Mouse (Mus musculus): Measurements from ENCODE around the gene Relt. TPM values are rescaled to one million over a fixed set of nuclear protein-coding genes. Genes with fewer than 3 reads are reported as not detected.

Gene Relt
- total RNA-seq (2014; fragmentation: Nextera tagmentation) (8.0 and 10.9 TPM in 2 replicates), total RNA-seq (2017) (5.2 and 6.4 TPM in 2 replicates)

- peak; percentile 85 for ATAC-seq (replicated peaks; ENCODE audit: low FRiP score, low TSS enrichment, poor library complexity, severe bottlenecking)
Observed at GRCm38 (mm10) chr7:100862828-100863638, at the start of gene Relt. TSS of gene Relt (minus strand) at chr7:100863446.

DNA sequence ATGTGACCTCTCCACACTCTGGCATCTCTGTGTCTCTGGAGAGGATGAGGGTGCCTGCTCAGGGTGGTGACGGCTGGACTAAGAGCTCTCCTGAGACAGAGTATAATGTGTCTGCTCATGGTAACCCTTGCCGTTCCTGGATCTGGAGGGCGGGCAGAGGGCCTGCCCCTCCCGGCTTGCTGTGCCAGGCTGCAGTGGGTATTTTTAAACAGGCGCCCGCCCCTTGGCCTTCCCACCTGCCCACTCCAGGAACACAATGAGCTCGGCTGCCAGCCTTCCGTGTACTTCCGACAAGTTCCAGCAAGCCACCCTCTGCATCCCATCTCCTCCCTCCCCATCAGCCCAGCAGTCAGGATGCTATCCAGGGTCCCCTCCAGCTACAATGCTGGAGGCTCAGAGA is 48.5 kb upstream of the Relt start:
- ATAC-seq (replicated peaks; ENCODE audit: low FRiP score, low TSS enrichment, poor library complexity, severe bottlenecking): no peak

GRCm38 (mm10) chr7:100911246-100911770 is 48.1 kb upstream of the Relt start:
- no peak for ATAC-seq (replicated peaks; ENCODE audit: low FRiP score, low TSS enrichment, poor library complexity, severe bottlenecking)

DNA sequence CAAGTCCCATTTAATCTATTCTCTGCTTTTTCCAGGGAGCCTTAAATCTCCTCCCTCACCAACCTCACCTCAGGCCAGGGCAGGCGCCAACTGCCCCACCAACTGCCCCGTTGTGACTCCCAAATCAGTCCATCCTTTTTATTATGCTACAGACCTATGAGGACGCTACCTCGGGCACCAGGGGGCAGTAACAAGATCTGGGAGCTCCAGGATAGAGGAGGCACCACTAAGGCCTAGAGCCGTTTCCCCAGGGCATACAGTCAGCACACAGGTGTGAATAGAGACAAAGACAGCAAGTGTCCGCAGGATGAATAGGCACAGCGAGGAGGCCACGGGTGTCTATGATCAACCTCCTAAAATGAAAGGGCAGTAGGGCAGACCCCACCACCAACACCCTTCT is 45.3 kb upstream of the Relt start:
- no peak for ATAC-seq (replicated peaks; ENCODE audit: low FRiP score, low TSS enrichment, poor library complexity, severe bottlenecking)

DNA sequence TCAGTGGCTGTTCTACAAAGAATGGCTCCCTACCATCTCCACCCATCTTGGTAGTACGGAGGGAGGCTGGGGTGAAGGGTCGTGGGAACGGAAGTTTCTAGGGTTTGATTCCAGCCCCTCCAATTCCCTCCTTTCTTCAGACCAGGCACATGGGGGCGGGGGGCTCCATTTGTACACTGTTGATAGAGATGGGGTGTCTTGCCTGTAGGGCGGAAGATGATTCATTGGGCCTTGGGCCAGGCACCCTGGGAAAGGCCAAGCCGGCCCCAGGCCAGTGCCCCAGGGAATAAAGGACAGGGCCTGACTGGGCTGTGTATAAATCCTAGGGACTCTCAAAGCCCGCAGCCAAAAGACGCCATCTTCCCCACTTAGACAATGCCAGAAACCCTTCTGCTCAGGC is 44.8 kb upstream of the Relt start:
- ATAC-seq (replicated peaks; ENCODE audit: low FRiP score, low TSS enrichment, poor library complexity, severe bottlenecking): no peak

DNA sequence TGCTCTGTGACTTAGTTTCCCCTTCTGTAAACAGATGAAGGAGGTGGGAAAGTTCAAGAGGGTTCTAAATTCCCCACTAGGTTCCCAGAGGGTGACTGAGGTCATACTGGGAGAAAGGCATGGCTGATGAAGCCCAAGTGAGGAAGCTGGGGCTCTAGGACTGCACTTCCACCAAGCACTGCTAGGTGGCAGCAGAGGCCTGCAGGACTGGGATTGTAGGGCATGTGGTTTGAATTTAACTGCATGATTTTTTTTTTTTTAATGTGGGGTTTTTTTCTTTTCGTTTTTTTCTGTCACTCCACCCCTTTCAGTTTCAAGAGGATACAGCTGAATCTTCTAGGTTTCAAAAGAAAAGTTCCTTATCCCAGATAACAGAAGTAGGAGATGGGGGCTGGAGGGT is 44.0 kb upstream of the Relt start:
- ATAC-seq (replicated peaks; ENCODE audit: low FRiP score, low TSS enrichment, poor library complexity, severe bottlenecking): peak; percentile 54

DNA sequence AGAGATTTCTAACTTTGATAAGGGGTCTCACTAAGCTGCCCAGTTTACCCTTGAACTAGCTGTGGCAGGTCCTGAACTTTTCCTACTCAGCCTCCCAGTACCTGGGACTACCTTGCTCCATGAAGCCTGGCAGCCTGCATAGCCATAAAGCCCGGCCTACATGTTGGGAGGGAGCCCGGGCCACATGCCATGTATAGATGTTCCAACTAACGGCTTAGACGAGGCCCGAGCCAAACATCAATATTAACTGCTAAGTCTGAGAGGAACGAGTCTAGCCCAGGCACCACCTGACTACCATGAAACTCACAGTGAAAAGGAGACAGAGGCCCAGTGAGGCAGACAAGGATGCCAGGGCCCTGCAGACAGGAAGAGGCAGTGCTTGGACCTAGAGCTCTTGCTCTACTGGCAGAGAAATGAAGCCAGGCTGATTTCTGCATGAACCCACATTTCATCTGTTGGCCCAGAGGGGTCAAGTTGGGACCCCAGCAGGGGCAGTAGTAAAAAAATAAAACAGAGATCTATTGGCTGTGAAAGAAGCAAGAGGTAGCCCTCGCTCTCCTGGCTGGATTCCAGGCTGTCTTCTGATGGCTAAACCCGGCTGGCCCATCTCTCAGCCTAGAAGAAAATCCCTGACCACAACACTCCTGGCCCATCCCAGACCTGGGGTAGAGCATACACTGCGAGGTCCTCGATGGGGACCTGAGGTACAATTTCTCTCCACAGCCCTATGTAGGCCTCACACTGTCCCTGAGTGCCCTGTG is 43.0 kb upstream of the Relt start:
- no peak for ATAC-seq (replicated peaks; ENCODE audit: low FRiP score, low TSS enrichment, poor library complexity, severe bottlenecking)

GRCm38 (mm10) chr7:100905037-100905436 is 41.8 kb upstream of the Relt start:
- ATAC-seq (replicated peaks; ENCODE audit: low FRiP score, low TSS enrichment, poor library complexity, severe bottlenecking): no peak

DNA sequence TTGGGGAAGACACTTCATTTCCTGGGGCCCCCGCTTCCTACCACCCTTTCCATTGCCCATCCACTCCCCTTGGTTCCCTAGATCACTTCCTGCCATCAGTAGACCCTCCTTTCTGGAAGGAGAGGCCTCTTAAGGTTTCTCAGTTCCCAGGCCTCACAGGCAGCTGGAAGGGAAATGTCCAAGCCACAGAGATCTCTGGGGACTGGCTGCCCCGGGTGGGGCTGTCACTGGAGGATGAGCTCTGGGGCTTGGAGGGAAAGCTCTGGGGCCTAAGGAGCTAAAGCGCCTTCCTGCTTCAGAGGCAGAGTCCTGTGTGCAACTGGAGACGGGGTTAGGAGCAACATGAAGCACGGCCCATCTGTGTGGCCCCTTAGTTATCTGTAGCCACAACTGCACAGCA is 41.4 kb upstream of the Relt start:
- ATAC-seq (replicated peaks; ENCODE audit: low FRiP score, low TSS enrichment, poor library complexity, severe bottlenecking): no peak

DNA sequence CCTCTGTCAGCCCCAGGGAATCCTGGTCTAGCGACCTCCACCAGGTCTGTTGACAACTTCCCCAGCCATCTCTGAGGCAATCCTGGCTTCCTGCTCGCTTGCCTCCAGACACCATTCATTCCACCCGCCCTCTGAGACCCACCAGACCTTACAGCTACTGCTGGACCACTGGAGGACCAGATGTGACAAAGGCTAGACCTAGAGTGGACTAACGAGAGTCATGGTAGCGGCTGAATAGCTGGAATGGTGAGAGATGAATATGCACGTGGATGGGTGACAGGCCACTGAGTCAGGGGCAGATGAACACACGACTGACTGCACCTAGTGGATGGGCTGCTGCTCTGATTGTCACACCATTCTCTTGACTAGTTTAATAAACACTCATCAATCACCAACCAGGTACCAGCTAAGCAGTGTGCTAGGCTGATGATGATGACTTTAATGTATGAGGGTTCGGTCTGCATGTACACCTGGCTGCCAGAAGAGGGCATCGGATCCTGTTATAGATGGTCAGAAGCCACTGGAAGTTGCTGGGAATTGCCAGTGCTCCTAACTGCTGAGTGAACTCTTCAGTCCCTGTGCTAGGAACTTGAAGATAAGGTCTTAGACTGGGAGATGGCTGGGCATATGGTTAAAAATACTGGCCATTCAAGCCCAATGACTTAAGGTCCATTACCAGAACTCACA is 39.3 kb upstream of the Relt start:
- ATAC-seq (replicated peaks; ENCODE audit: low FRiP score, low TSS enrichment, poor library complexity, severe bottlenecking): peak; percentile 67

DNA sequence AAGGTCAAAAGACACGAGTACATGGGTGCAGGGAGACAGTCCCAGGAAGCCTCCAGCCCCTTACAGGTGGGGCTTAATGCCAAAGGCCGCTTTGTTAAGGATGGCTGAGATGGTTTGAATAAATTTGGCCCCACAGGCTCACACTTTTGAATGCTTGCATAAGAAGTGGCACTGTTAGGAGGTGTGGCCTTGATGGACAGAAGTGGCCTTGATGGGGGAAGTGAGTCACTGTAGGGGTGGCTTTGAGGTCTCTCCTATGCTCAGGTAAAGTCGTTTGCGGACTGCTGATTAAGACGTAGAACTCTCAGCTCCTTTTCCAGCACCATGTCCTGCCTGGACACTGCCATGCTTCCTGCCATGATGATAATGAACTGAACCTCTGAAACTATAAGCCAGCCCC is 34.6 kb upstream of the Relt start:
- no peak for ATAC-seq (replicated peaks; ENCODE audit: low FRiP score, low TSS enrichment, poor library complexity, severe bottlenecking)

DNA sequence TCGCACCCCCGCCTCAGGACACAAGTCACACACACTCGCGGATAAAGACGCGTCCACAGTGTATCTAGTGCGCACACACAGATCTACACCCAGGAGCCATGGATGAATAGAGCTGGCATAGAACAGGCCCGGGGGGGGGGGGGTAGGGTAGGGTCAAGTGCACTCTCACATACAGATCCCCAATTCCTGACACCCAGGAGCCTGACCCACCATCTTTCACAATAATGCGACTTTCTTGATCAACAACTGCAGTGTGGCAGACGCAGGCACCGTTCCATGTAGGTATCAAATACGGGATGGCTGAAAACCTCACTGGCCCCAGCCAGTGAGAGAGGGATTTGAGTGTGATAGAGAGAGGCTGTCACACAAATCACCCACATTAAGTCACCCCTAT is 31.6 kb upstream of the Relt start:
- ATAC-seq (replicated peaks; ENCODE audit: low FRiP score, low TSS enrichment, poor library complexity, severe bottlenecking): no peak

GRCm38 (mm10) chr7:100894057-100894832 is 31.0 kb upstream of the Relt start:
- ATAC-seq (replicated peaks; ENCODE audit: low FRiP score, low TSS enrichment, poor library complexity, severe bottlenecking): peak; percentile 36

DNA sequence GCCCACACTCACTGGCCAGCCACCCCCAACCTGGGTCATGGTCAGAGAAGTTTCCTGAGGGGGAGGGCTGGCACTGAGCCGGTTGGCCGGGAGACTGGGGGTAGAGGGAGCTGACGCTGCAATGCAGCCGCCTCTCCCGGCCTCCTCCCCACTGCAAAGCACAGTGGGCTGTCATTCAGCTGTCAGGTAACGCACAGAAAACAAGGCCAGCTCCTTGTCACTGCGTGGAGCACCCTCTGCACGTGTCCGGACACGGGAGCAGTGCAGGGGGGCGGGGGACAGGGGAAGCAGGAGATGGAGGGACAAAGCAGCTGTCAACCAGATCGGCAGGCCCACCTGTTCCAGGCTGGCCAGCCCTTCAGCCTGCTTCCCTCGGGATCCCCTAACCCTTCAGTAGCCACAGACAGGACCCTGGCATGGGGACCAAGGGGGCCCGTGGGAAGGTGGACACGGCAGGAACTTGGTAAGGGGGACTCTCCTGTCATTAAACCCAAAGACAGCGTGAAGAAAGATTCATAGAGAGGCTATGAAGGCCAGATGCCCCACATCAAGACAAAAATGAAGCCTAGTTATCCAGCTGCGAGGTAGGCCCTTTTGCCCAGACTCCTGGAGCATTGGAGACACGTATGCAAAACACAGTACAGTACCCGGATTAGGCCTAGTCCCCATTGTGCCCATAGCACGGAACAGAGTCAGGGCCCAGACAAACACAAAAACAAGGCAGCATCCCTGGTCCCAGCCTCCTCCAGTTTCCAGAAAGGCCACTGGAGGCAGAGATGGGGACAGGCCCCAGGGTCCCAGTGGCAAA is 30.2 kb upstream of the Relt start:
- no peak for ATAC-seq (replicated peaks; ENCODE audit: low FRiP score, low TSS enrichment, poor library complexity, severe bottlenecking)

DNA sequence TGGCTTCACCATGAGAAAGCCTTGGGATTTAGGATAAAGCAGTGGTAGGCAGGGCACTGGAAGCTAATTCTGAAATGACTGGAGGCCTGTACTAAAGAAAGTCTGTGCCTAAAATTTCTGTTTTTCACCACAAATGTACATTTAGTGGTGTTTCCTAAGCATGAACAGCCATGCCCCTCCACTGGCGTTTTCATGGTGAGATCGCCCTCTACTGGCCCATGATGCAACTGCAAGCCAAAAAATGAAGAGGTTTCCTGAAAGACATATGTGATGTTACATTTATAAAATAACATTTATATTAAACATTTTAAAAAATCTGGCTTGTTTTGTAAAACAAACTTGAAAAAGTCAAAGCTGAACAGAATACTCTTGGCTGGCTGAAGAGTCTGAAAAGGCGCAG is 23.3 kb upstream of the Relt start:
- ATAC-seq (replicated peaks; ENCODE audit: low FRiP score, low TSS enrichment, poor library complexity, severe bottlenecking): no peak

GRCm38 (mm10) chr7:100884460-100884859 is 21.2 kb upstream of the Relt start:
- ATAC-seq (replicated peaks; ENCODE audit: low FRiP score, low TSS enrichment, poor library complexity, severe bottlenecking): no peak

- ATAC-seq (replicated peaks; ENCODE audit: low FRiP score, low TSS enrichment, poor library complexity, severe bottlenecking): no peak
Observed at GRCm38 (mm10) chr7:100881950-100882349, 18.7 kb upstream of the Relt start.

GRCm38 (mm10) chr7:100881531-100881930 is 18.3 kb upstream of the Relt start:
- no peak for ATAC-seq (replicated peaks; ENCODE audit: low FRiP score, low TSS enrichment, poor library complexity, severe bottlenecking)

DNA sequence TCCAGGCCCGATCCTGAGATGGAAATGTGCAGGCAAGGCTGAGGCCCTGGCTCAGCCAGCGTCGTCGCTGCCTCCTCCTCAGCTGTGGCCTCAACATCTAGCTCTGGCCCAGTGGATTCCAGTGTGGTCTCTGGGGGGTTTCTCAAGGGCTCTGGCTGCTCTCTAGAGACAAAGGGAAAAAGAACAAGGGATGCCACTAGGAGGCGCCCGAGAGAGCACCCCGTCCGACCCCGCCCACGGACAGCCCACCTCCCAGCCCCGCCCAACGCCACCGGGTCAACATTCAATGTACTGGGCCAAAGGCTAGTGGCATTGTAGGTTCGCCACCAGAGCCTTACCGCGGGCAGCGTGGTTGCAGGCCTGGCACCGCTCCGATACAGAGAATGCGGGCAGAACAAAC is 16.3 kb upstream of the Relt start:
- ATAC-seq (replicated peaks; ENCODE audit: low FRiP score, low TSS enrichment, poor library complexity, severe bottlenecking): peak; percentile 69
